Comparison of ENCODE assay signal across 11 mouse cellular contexts in genomic region chr10:3394671-3395288, GRCm38 (mm10). TPM values are rescaled to one million over a fixed set of nuclear protein-coding genes. Genes with fewer than 3 reads are reported as not detected.
A peak's percentile ranks its signal among the peaks of the same experiment; 100 is the strongest.
DNase-seq lines count a peak whose midpoint lies in the region; ATAC-seq lines count a peak whose summit lies in the region.
"Had no signal": no experiment of that assay in that cellular context is flagged by ENCODE, and none has a peak within 500 bp of the region (broad histone marks: within the 10 kb centered on the region; RNA-seq: fewer than 3 reads in every experiment).

No protein-coding gene starts in this region.

- no peaks in the 10 kb centered on the region for H3K27me3 ChIP-seq in lung, embryonic 15.5 days

- peak; percentile 55; the same call in 1 of the 2 replicates for ATAC-seq in lung, embryonic 15.5 days (ENCODE audit: borderline replicate concordance, extremely low read depth, low FRiP score, low TSS enrichment)
- no peak for ATAC-seq in activated CD4-positive, CD25-positive, alpha-beta regulatory T cell, adult 4 months

- peaks cover 29% of the 10 kb centered on the region for H3K4me1 ChIP-seq in lung, embryonic 15.5 days

- intact Hi-C loops in left cerebral cortex, postnatal 14 days (cut with DNase I): no loop called here

- H3K4me3 ChIP-seq in lung, embryonic 15.5 days: no peak overlapping the region

- peak; percentile 39 to 59 for DNase-seq in cerebellum, postnatal 25 days
- DNase-seq in cerebellum, adult 8-10 months: no peak
- DNase-seq in lung, postnatal 14 days: no peak
- peak; percentile 25 for DNase-seq in heart, adult 8-10 months (ENCODE audit: low spot score)
- peak; percentile 52 for DNase-seq in heart, postnatal 4 days
- no peak for DNase-seq in left cerebral cortex, postnatal 14 days (ENCODE audit: low spot score in 2 of 2)

- no peaks in the 10 kb centered on the region for H3K9me3 ChIP-seq in lung, embryonic 15.5 days

- no peak overlapping the region for H3K4me2 ChIP-seq in lung, embryonic 15.5 days

- no peaks in the 10 kb centered on the region for H3K36me3 ChIP-seq in lung, embryonic 15.5 days

- H3K27ac ChIP-seq in lung, embryonic 15.5 days: 0 out of 2 replicates have a peak overlapping the region, but pooled peaks have one; percentile 37
- H3K27ac ChIP-seq: liver, embryonic 14.5 days; stomach, postnatal 0 days had no signal

- H3K9ac ChIP-seq in lung, embryonic 15.5 days: no peak overlapping the region
- H3K9ac ChIP-seq: liver, embryonic 14.5 days had no signal

- 55% methylated on average over 4 of the region's 4 CpGs for WGBS in lung, embryonic 15.5 days

RNA-seq across cellular contexts. Expression of gene Ppp1r14c, which starts 28.9 kb away (rescaled TPM):
- polyA plus RNA-seq in lung, embryonic 15.5 days (2015; fragmentation: Nextera tagmentation; extraction: Ambion mirVana): 75.9 and 90.0 TPM in 2 replicates
- total RNA-seq in heart, adult 8-10 months (2022): 100 to 1,000 TPM; 108 to 192 (median 161) TPM
- 100 to 1,000 TPM; 269 to 291 TPM for total RNA-seq in heart, postnatal 4 days (2021)
- 10 to 100 TPM; 40.0 to 45.7 TPM for total RNA-seq in left cerebral cortex, postnatal 14 days (2021)
- not detected for polyA plus RNA-seq in activated CD4-positive, CD25-positive, alpha-beta regulatory T cell, adult 4 months (2017; shearing (Covaris generic))
- total RNA-seq: hematopoietic stem cell, adult 5-6 weeks had no signal

Comparison
In these comparisons a context has a peak if more than half of its experiments do, and no peak if none do; other contexts are left out.
1. DNase-seq: peak in cerebellum, postnatal 25 days (2 of 2), heart, adult 8-10 months (single experiment) and heart, postnatal 4 days (single experiment); none in cerebellum, adult 8-10 months (single experiment), lung, postnatal 14 days (single experiment) and left cerebral cortex, postnatal 14 days (0 of 2).